Comparison of ENCODE assay signal across 8 mouse cellular contexts in the genomic region with DNA sequence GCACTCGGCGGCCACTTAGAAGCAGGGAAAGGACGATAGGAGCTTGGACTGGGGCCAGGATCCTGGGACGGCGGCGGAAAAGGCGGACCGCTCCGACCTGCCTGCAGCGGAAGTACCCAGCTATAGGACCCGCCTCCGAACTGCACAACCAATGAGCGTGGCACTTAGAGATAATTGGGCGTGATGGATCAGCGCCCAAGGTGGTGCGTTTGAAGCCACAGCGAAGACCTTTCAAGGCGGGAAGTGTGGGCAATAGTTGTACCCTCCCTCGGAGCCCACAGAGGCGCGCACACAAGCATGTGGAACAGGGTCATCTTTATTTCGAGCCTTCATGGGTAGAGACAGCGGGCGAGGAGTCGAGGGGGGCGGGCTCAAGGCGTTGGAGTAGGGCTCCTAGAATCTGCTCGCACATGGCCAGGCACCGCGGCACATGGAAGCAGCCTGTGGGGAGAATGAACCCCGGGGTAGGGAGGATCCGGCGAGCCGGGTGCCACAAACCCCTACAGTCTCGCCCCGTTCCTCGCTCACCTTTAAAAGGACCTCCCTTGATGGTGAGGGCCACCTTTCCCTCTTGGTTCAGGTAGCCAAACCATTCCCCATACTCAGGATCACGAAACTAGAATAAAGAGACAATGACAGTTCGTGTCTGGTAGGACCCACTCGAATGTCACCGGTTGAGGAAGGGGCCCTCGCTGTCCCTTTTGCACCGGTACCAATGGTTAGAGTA. TPM values are rescaled to one million over a fixed set of nuclear protein-coding genes. Genes with fewer than 3 reads are reported as not detected.
DNase-seq lines count a peak whose midpoint lies in the region; ATAC-seq lines count a peak whose summit lies in the region.

A gene (minus strand): TSS at position 48 of the 727 bp plus-strand sequence.
A gene (minus strand): TSS at position 122 of the 727 bp plus-strand sequence.

- no peaks in the 10 kb centered on the region for H3K36me3 ChIP-seq in hindbrain, embryonic 16.5 days (ENCODE audit: control insufficient read depth, insufficient read depth, low read length)
- H3K36me3 ChIP-seq in macrophage (ENCODE audit: inconsistent target): no peaks in the 10 kb centered on the region

- peak; percentile 54 for DNase-seq in WW6 (ENCODE audit: low read depth, low spot score)
- DNase-seq in cerebellum, postnatal 36 days: peak; percentile 89 to 91
- DNase-seq in frontal cortex, postnatal 36 days (ENCODE audit: low spot score in 2 of 2): peak; percentile 78 to 87
- DNase-seq in left cerebral cortex, adult 18-20 months (ENCODE audit: low spot score in 2 of 2): peak; percentile 82 to 84
- DNase-seq in right cerebral cortex, postnatal 10 days (ENCODE audit: low spot score in 2 of 2): peak; percentile 94
- peak; percentile 78 for DNase-seq in urinary bladder, postnatal 25 days (ENCODE audit: low spot score)

- peak within 1 kb of the TSS; percentile 76 for H3K9ac ChIP-seq in hindbrain, embryonic 16.5 days (ENCODE audit: low read depth, low read length)

- peak; percentile 99 for ATAC-seq in hindbrain, embryonic 16.5 days

- H3K4me2 ChIP-seq in hindbrain, embryonic 16.5 days (ENCODE audit: low read length): peak within 1 kb of the TSS; percentile 75

- peak within 1 kb of the TSS; percentile 82 for H3K27ac ChIP-seq in hindbrain, embryonic 16.5 days (ENCODE audit: low read depth, low read length)
- peak within 1 kb of the TSS; percentile 44 for H3K27ac ChIP-seq in macrophage

- no peaks in the 10 kb centered on the region for H3K4me1 ChIP-seq in hindbrain, embryonic 16.5 days (ENCODE audit: control insufficient read depth, insufficient read depth, low read depth, low read length)

- H3K79me2 ChIP-seq in macrophage (ENCODE audit: inconsistent target): peaks cover 2% of the 10 kb centered on the region; the same call in 1 of the 2 replicates

- no peaks in the 10 kb centered on the region for H3K9me3 ChIP-seq in hindbrain, embryonic 16.5 days (ENCODE audit: control insufficient read depth, low read length)

- H3K27me3 ChIP-seq in hindbrain, embryonic 16.5 days (replicated peaks; ENCODE audit: control insufficient read depth, insufficient read depth, low read length): no peaks in the 10 kb centered on the region

- 16% methylated on average over 43 of the region's 43 CpGs for WGBS in hindbrain, embryonic 16.5 days
- WGBS in macrophage (ENCODE audit: missing documents): 20% methylated on average over 37 of the region's 43 CpGs

- H3K4me3 ChIP-seq in hindbrain, embryonic 16.5 days (ENCODE audit: low read length): peak within 1 kb of the TSS; percentile 60
- H3K4me3 ChIP-seq in macrophage (ENCODE audit: inconsistent target): peak within 1 kb of the TSS; percentile 44

RNA-seq across cellular contexts. Expression of the first gene that starts in this region (rescaled TPM):
- 2.7 TPM in 2 replicates for polyA plus RNA-seq in hindbrain, embryonic 16.5 days (2015; fragmentation: Nextera tagmentation; extraction: Ambion mirVana)
- total RNA-seq in left cerebral cortex, adult 18-20 months (2021): 1 to 10 TPM; 3.7 to 3.8 TPM
- total RNA-seq in macrophage (2018; cell fraction: chromatin; rRNA removed): 100 to 1,000 TPM in 13 of 26 experiments, 10 to 100 TPM in 13; 26.4 to 467 (median 146) TPM
- total RNA-seq in macrophage (2018; cell fraction: cytosol; rRNA removed): 10 to 100 TPM in 24 of 26 experiments, 1 to 10 TPM in 2; 8.7 to 64.6 (median 22.4) TPM
- total RNA-seq in macrophage (2018; cell fraction: nucleus; rRNA removed): 100 to 1,000 TPM in 12 of 26 experiments, 10 to 100 TPM in 14; 21.7 to 220 (median 93.8) TPM
- 13.2 to 18.0 TPM (median 14.5 TPM) in 3 replicates for polyA plus RNA-seq in macrophage (2018)

RNA-seq across cellular contexts. Expression of the second gene that starts in this region (rescaled TPM):
- polyA plus RNA-seq in hindbrain, embryonic 16.5 days (2015; fragmentation: Nextera tagmentation; extraction: Ambion mirVana): 89.5 and 92.9 TPM in 2 replicates
- total RNA-seq in left cerebral cortex, adult 18-20 months (2021): 10 to 100 TPM; 50.9 to 59.8 TPM
- total RNA-seq in macrophage (2018; cell fraction: chromatin; rRNA removed): 10 to 100 TPM; 10.2 to 52.1 (median 29.9) TPM
- total RNA-seq in macrophage (2018; cell fraction: cytosol; rRNA removed): 10 to 100 TPM in 23 of 26 experiments, 1 to 10 TPM in 3; 8.9 to 20.9 (median 14.0) TPM
- total RNA-seq in macrophage (2018; cell fraction: nucleus; rRNA removed): 10 to 100 TPM in 24 of 26 experiments, 1 to 10 TPM in 2; 9.2 to 50.2 (median 18.1) TPM
- polyA plus RNA-seq in macrophage (2018): 15.6 to 28.5 TPM (median 20.5 TPM) in 3 replicates

Comparison
In these comparisons a context has a peak if more than half of its experiments do, and no peak if none do; other contexts are left out.
1. Peak in every context shown above with its lines: DNase-seq, ATAC-seq, H3K4me3 ChIP-seq and H3K27ac ChIP-seq.